Mouse (Mus musculus) forebrain, embryonic 15.5 days (tissue): Measurements from ENCODE around the gene Gm10665. TPM values are rescaled to one million over a fixed set of nuclear protein-coding genes. Genes with fewer than 3 reads are reported as not detected.
"Not testable (repeated sequence)": the region's sequence is repeated elsewhere in the genome, so short reads cannot be mapped to it uniquely, and the experiment has no call there.

ENCODE experiments used
- ATAC-seq: fragments of 200-750 bp; cut with Nextera tagmentation; replicated peaks from 2 replicates; pipeline ENCODE4 v1.8.0; 2017; ENCODE audit warnings: mild to moderate bottlenecking, moderate TSS enrichment, moderate library complexity
- H3K27ac ChIP-seq: fragments of 300-500 bp; sonication (generic); replicated peaks from 2 replicates; pipeline ENCODE4 v1.5.1; 2015; ENCODE audit warnings: mild to moderate bottlenecking, inconsistent platforms
- H3K27me3 ChIP-seq: fragments of 300-500 bp; sonication (generic); 2 replicates; pipeline ENCODE4 v1.6.1; 2015; ENCODE audit warnings: inconsistent platforms
- H3K36me3 ChIP-seq: fragments of 300-500 bp; sonication (generic); 2 replicates; pipeline ENCODE4 v1.6.1; 2015; ENCODE audit warnings: mild to moderate bottlenecking, inconsistent platforms
- H3K4me1 ChIP-seq: fragments of 300-500 bp; sonication (generic); 2 replicates; pipeline ENCODE4 v1.6.1; 2015; ENCODE audit warnings: inconsistent platforms
- H3K4me2 ChIP-seq: fragments of 300-500 bp; sonication (generic); replicated peaks from 2 replicates; pipeline ENCODE4 v1.6.1; 2015; ENCODE audit warnings: mild to moderate bottlenecking, inconsistent platforms
- H3K4me3 ChIP-seq: fragments of 300-500 bp; sonication (generic); 2 replicates; pipeline ENCODE4 v1.5.1; 2015; ENCODE audit warnings: mild to moderate bottlenecking, inconsistent platforms
- H3K9ac ChIP-seq: fragments of 300-500 bp; sonication (generic); replicated peaks from 2 replicates; pipeline ENCODE4 v1.6.1; 2015; ENCODE audit warnings: mild to moderate bottlenecking, inconsistent platforms
- H3K9me3 ChIP-seq: fragments of 300-500 bp; sonication (generic); 2 replicates; pipeline ENCODE4 v1.6.1; 2016; ENCODE audit warnings: inconsistent platforms
- WGBS: fragments of 180-500 bp; shearing (Covaris S2); methylation state at CpG from one replicate; pipeline ENCODE4 v1.1.7; 2015; ENCODE audit warnings: mixed read lengths; 5-methylcytosine and 5-hydroxymethylcytosine counted together
- polyA plus RNA-seq: library from polyadenylated mRNA; unstranded; fragments of >200 nt; fragmentation: Nextera tagmentation; extraction: Ambion mirVana; gene quantifications from 2 replicates; pipeline ENCODE4 v1.2.1, GENCODE M21; 2015

Gm10665 gene
- polyA plus RNA-seq = not detected in 2 replicates

DNA sequence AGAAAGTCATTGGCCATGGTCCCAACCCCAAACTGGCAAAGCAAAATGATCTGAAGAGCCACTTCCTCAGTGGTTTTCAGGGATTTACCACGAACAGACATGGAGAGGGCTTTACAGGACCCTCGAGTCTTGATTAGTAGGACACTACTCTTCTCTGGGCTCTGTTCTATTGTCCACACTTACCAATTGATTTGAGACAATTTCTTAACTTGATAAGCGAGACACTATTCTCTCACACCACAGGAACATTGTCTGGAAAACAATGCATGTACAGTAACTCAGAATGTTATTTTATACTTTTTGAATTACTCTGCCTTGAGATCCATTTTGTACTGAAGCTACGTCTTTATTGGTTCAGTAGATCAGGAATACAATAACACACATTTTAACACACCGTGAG is at the start of gene Gm10665:
Gene Gm10665, minus strand, starts transcription at position 101 of the 400 bp plus-strand sequence.
- H3K4me2 ChIP-seq, H3K9ac ChIP-seq, ATAC-seq, H3K36me3 ChIP-seq, H3K9me3 ChIP-seq, H3K4me1 ChIP-seq, H3K27ac ChIP-seq, H3K27me3 ChIP-seq, H3K4me3 ChIP-seq: not testable (repeated sequence)
- WGBS = no CpG with 5 or more reads among the region's 5 CpGs

GRCm38 (mm10) chr7:22499578-22499977 is 35.7 kb upstream of the Gm10665 start, which contains the start of gene Vmn1r151:
Vmn1r151 (minus strand) TSS chr7:22499678.
- WGBS = 53% methylated on average over 2 of the region's 3 CpGs
- ATAC-seq = not testable (repeated sequence)

DNA sequence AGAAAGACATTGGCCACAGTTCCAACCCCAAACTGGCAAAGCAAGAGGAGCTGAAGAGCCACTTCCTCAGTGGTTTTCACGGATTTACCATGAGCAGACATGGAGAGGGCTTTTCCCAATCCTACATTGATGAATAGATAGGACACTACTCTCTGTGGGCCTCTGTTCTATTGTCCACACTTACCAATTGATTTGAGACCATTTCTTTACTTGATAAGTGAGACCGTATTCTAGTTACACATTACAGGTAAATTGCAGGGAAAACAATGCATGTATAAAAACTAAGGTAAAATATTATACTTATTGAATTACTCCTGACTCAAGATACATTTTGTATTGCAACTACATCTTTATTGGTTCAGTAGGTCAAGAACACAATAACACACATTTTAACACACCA is 25.7 kb downstream of the Gm10665 start, which contains the start of gene Vmn1r149:
Gene Vmn1r149, minus strand, starts transcription at position 101 of the 400 bp plus-strand sequence.
- H3K36me3 ChIP-seq, H3K9ac ChIP-seq, ATAC-seq, H3K4me3 ChIP-seq, H3K4me2 ChIP-seq, H3K27me3 ChIP-seq, H3K27ac ChIP-seq, H3K9me3 ChIP-seq, H3K4me1 ChIP-seq: not testable (repeated sequence)
- WGBS = no CpG with 5 or more reads among the region's 2 CpGs

More at GRCm38 (mm10) chr7:22499578-22499977, 35.7 kb upstream of the Gm10665 start, which contains the start of gene Vmn1r151:
- H3K9ac ChIP-seq, H3K27me3 ChIP-seq, H3K4me1 ChIP-seq, H3K4me2 ChIP-seq, H3K27ac ChIP-seq, H3K4me3 ChIP-seq, H3K9me3 ChIP-seq, H3K36me3 ChIP-seq: not testable (repeated sequence)

GRCm38 (mm10) chr7:22413283-22413682 is 50.6 kb downstream of the Gm10665 start, which contains the start of gene Vmn1r148:
Vmn1r148 (plus strand) TSS chr7:22413583.
- not testable (repeated sequence) for H3K4me3 ChIP-seq, H3K9me3 ChIP-seq, H3K27ac ChIP-seq, H3K36me3 ChIP-seq, H3K9ac ChIP-seq, H3K4me2 ChIP-seq, H3K4me1 ChIP-seq, ATAC-seq, H3K27me3 ChIP-seq
- WGBS = no CpG with 5 or more reads among the region's 3 CpGs

Other genes with a start within 250 kb of the Gm10665 start
- not detected in 2 replicates for gene Gm8453, start 234.6 kb downstream of the Gm10665 start, polyA plus RNA-seq
- not detected in 2 replicates for gene Gm4187, start 134.4 kb downstream of the Gm10665 start, polyA plus RNA-seq
- gene Gm8660, start 93.0 kb downstream of the Gm10665 start, polyA plus RNA-seq = not detected in 2 replicates
- gene Vmn1r148, start 50.5 kb downstream of the Gm10665 start, polyA plus RNA-seq = not detected in 2 replicates
- gene Vmn1r149, start 25.8 kb downstream of the Gm10665 start, polyA plus RNA-seq = not detected in 2 replicates
- not detected in 2 replicates for gene Vmn1r151, start 35.6 kb upstream of the Gm10665 start, polyA plus RNA-seq
- not detected in 2 replicates for gene Vmn1r152, start 58.9 kb upstream of the Gm10665 start, polyA plus RNA-seq
- gene Gm8677, start 70.8 kb upstream of the Gm10665 start, polyA plus RNA-seq = not detected in 2 replicates
- not detected in 2 replicates for gene Gm4201, start 101.3 kb upstream of the Gm10665 start, polyA plus RNA-seq
- not detected in 2 replicates for gene Gm4565, start 124.1 kb upstream of the Gm10665 start, polyA plus RNA-seq
- gene Vmn1r155, start 193.9 kb upstream of the Gm10665 start, polyA plus RNA-seq = not detected in 2 replicates
- not detected in 2 replicates for gene Gm8693, start 228.2 kb upstream of the Gm10665 start, polyA plus RNA-seq